Mouse (Mus musculus) brain, embryonic 14.5 days (tissue): ENCODE results near the gene Bsx.

Experiments used
- CTCF ChIP-seq: fragments of 200-500 bp; IDR thresholded peaks from 2 replicates; pipeline ENCODE4 v1.5.1; 2012; ENCODE audit warnings: inconsistent platforms, mild to moderate bottlenecking, moderate library complexity, borderline replicate concordance; ENCODE audit not compliant: insufficient read depth, insufficient read length; ENCODE audit errors: extremely low read depth
- POLR2A ChIP-seq: fragments of 200-500 bp; IDR thresholded peaks from 2 replicates; pipeline ENCODE4 v1.6.1; 2012; ENCODE audit warnings: mild to moderate bottlenecking, inconsistent platforms, borderline replicate concordance; ENCODE audit not compliant: poor library complexity, insufficient read depth, insufficient read length, severe bottlenecking; ENCODE audit errors: extremely low read depth

DNA sequence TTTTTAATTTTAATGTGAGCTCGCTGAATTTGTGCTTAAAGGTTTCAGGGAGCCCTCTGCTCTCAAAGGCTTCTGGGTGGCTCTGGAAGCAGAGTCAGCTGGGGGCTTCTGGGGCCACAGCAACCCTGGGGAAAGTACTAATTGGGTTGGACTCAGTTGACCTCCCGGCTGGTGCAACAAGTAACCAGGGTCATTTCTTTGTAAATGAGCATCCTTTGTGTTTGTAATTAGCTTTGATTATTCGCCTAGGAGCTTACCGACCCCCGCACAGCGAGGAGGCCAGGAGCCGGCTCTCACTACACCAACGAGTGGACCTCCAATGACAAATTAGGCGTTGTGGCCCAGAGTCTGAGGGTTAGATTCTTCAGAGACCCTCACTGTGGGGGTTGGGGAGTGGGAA, 14.7 kb upstream of the Bsx start:
- no peak for TF ChIP-seq CTCF
- TF ChIP-seq POLR2A: no peak
